Mouse (Mus musculus): Measurements from ENCODE around the gene Mier2.

DNA sequence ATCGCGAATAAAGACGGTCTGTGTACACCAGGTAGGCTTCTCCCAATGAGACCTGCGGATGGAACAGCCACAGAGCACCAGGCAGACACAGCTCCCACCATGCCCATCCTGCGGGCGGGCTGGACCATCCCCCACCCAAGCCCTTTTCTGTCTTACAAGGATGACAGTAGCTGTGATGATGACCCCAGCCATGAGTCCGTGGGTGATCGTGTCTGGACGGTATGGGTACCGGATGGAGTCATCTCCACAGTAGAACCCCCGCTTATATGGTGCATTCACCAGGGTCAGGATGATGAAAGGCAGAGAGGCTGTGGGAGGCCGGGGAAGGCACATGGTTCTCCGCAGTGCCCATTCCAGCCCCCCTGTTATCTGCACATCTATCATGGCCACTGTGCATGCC, 24.3 kb downstream of the Mier2 start:
- no peak for TF ChIP-seq CTCF (IDR thresholded peaks at IDR 0.05; ENCODE audit: insufficient read depth, low read length)
- no peak for TF ChIP-seq POLR2A (IDR thresholded peaks at IDR 0.05; ENCODE audit: borderline replicate concordance, extremely low read depth, low read depth, low read length)
